Mouse (Mus musculus): ENCODE results near the gene Cygb. TPM values are rescaled to one million over a fixed set of nuclear protein-coding genes. Genes with fewer than 3 reads are reported as not detected.
"Not testable (repeated sequence)": the region's sequence is repeated elsewhere in the genome, so short reads cannot be mapped to it uniquely, and the experiment has no call there.

The Cygb gene
- polyA plus RNA-seq, 1 experiment from 2014 or later, result 35.2 TPM

DNA sequence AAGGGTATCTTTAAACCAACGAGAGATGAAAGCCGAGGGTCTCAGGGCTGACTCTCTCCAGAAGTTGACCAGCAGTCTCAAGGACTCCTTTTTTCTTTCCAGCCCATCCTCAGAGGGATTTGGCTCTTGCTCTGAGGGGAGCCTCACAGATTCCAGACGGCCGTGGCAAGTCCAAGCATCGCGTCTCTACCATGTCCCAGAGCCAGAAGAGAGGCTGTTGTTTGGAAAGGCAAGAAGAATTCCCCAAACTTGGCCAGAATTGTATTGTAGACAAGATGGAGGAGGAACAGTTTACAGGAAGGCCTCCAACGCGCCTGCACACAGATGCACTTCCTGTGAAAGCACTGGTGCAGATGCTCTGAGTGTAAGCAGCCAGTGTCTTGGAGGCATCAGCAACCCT lies 13.8 kb upstream of the Cygb start:
- 79% methylated on average over 8 of the region's 8 CpGs for WGBS

GRCm38 (mm10) chr11:116667012-116667411 lies 12.9 kb upstream of the Cygb start:
- not testable (repeated sequence) for H3K27ac ChIP-seq; H3K27me3 ChIP-seq (ENCODE audit: insufficient read depth, low read length); H3K9me3 ChIP-seq (replicated peaks; ENCODE audit: low read length); DNase-seq (ENCODE audit: low spot score); H3K4me1 ChIP-seq (replicated peaks; ENCODE audit: insufficient read depth, low read length); H3K4me2 ChIP-seq (ENCODE audit: low read length); ATAC-seq (replicated peaks; ENCODE audit: low FRiP score, low read depth); H3K36me3 ChIP-seq (ENCODE audit: insufficient read depth, low read length); H3K4me3 ChIP-seq (replicated peaks; ENCODE audit: low read depth, low read length); H3K9ac ChIP-seq (ENCODE audit: low read depth, low read length)
- WGBS, result 73% methylated on average over 3 of the region's 5 CpGs

More for the DNA sequence above, 13.8 kb upstream of the Cygb start:
- H3K4me1 ChIP-seq (replicated peaks; ENCODE audit: insufficient read depth, low read length), result peaks cover 4% of the 10 kb centered on the region; the same call in 1 of the 2 replicates
- H3K9ac ChIP-seq (ENCODE audit: low read depth, low read length), result no peak overlapping the region
- no peak for ATAC-seq (replicated peaks; ENCODE audit: low FRiP score, low read depth)
- DNase-seq (ENCODE audit: low spot score), result no peak
- no peak overlapping the region for H3K4me3 ChIP-seq (replicated peaks; ENCODE audit: low read depth, low read length)
- TF ChIP-seq CTCF (IDR thresholded peaks at IDR 0.05; ENCODE audit: low read depth), result no peak
- no peaks in the 10 kb centered on the region for H3K27me3 ChIP-seq (ENCODE audit: insufficient read depth, low read length)
- H3K4me2 ChIP-seq (ENCODE audit: low read length), result no peak overlapping the region
- 0 out of 2 replicates have a peak, but pooled peaks cover 1% of the 10 kb centered on the region for H3K36me3 ChIP-seq (ENCODE audit: insufficient read depth, low read length)
- no peaks in the 10 kb centered on the region for H3K9me3 ChIP-seq (replicated peaks; ENCODE audit: low read length)
- no peak overlapping the region for H3K27ac ChIP-seq

GRCm38 (mm10) chr11:116666566-116666965 lies 12.5 kb upstream of the Cygb start:
- H3K4me1 ChIP-seq (replicated peaks; ENCODE audit: insufficient read depth, low read length), result peaks cover 6% of the 10 kb centered on the region; the same call in 1 of the 2 replicates
- no peak for ATAC-seq (replicated peaks; ENCODE audit: low FRiP score, low read depth)
- H3K9ac ChIP-seq (ENCODE audit: low read depth, low read length), result no peak overlapping the region
- 55% methylated on average over 9 of the region's 9 CpGs for WGBS
- no peaks in the 10 kb centered on the region for H3K36me3 ChIP-seq (ENCODE audit: insufficient read depth, low read length)
- H3K27ac ChIP-seq, result no peak overlapping the region
- H3K4me3 ChIP-seq (replicated peaks; ENCODE audit: low read depth, low read length), result no peak overlapping the region
- H3K9me3 ChIP-seq (replicated peaks; ENCODE audit: low read length), result no peaks in the 10 kb centered on the region
- TF ChIP-seq CTCF (IDR thresholded peaks at IDR 0.05; ENCODE audit: low read depth), result no peak
- no peak for DNase-seq (ENCODE audit: low spot score)
- H3K27me3 ChIP-seq (ENCODE audit: insufficient read depth, low read length), result no peaks in the 10 kb centered on the region
- no peak overlapping the region for H3K4me2 ChIP-seq (ENCODE audit: low read length)

DNA sequence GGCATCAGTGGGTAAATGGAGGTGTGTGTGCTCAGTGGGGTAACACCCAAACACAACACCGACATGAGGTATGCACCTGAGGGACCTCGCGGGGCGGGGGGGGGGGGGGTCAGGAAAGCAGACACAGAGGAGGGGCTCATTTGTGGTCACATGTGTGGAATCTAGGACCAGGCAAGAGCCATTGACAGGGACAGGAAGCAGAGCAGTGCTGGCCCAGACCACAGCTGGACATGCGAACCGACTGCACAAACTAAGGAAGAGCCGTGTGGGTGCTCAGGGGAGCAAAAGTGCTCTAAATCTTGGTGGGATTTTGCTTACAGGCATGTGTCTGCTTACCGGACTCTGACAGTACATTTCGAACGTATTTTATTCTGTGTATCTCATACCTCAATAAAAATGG lies 11.2 kb upstream of the Cygb start:
- Histone ChIP-seq H3K9ac (ENCODE audit: low read depth, low read length) (no peak overlapping the region), H3K4me3 (replicated peaks; ENCODE audit: low read depth, low read length) (no peak overlapping the region), H3K36me3 (ENCODE audit: insufficient read depth, low read length) (no peaks in the 10 kb centered on the region), H3K4me1 (replicated peaks; ENCODE audit: insufficient read depth, low read length) (peaks cover 12% of the 10 kb centered on the region; the same call in 1 of the 2 replicates), H3K9me3 (replicated peaks; ENCODE audit: low read length) (no peaks in the 10 kb centered on the region), H3K27ac (no peak overlapping the region), H3K4me2 (ENCODE audit: low read length) (no peak overlapping the region), H3K27me3 (ENCODE audit: insufficient read depth, low read length) (no peaks in the 10 kb centered on the region)
- WGBS, result 72% methylated on average over 10 of the region's 10 CpGs
- TF ChIP-seq CTCF (IDR thresholded peaks at IDR 0.05; ENCODE audit: low read depth), result no peak
- DNase-seq (ENCODE audit: low spot score) (no peak), ATAC-seq (replicated peaks; ENCODE audit: low FRiP score, low read depth) (no peak)

DNA sequence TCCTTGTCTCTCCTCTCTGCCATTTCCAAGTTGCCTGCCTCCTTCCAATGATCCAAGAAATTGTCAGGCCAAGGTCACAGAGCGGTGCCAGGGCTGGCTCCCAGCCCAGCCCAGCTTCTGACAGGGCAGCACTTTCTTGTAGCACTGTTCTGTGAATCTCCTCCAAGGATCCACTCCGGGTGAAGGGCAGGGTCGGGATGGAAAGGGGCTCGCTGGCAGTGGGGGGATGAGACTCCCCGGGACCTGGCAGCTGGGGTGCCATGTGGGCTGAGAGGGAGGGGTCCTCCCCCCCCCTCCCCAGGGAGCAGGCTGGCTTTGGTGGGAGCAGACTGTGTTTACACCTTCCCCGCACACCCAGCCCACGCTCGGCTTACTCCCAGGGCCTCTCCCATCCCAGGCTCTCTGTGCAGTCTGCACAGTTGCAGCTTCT lies 7.8 kb upstream of the Cygb start:
- DNase-seq (ENCODE audit: low spot score), result no peak
- Histone ChIP-seq H3K4me3 (replicated peaks; ENCODE audit: low read depth, low read length) (no peak overlapping the region), H3K9ac (ENCODE audit: low read depth, low read length) (0 out of 2 replicates have a peak overlapping the region, but pooled peaks have one; percentile 31), H3K4me2 (ENCODE audit: low read length) (no peak overlapping the region), H3K9me3 (replicated peaks; ENCODE audit: low read length) (no peaks in the 10 kb centered on the region), H3K27me3 (ENCODE audit: insufficient read depth, low read length) (no peaks in the 10 kb centered on the region), H3K4me1 (replicated peaks; ENCODE audit: insufficient read depth, low read length) (peaks cover 23% of the 10 kb centered on the region), H3K27ac (no peak overlapping the region), H3K36me3 (ENCODE audit: insufficient read depth, low read length) (no peaks in the 10 kb centered on the region)
- no peak for TF ChIP-seq CTCF (IDR thresholded peaks at IDR 0.05; ENCODE audit: low read depth)
- ATAC-seq (replicated peaks; ENCODE audit: low FRiP score, low read depth), result no peak
- 34% methylated on average over 8 of the region's 8 CpGs for WGBS

GRCm38 (mm10) chr11:116661291-116661947 lies 7.3 kb upstream of the Cygb start:
- H3K9me3 ChIP-seq (replicated peaks; ENCODE audit: low read length), result no peaks in the 10 kb centered on the region
- H3K27ac ChIP-seq, result no peak overlapping the region
- DNase-seq (ENCODE audit: low spot score) (peak; percentile 45), ATAC-seq (replicated peaks; ENCODE audit: low FRiP score, low read depth) (peak; percentile 16; the same call in 1 of the 2 replicates)
- 14% methylated on average over 13 of the region's 13 CpGs for WGBS
- H3K36me3 ChIP-seq (ENCODE audit: insufficient read depth, low read length), result no peaks in the 10 kb centered on the region
- H3K27me3 ChIP-seq (ENCODE audit: insufficient read depth, low read length), result no peaks in the 10 kb centered on the region
- H3K4me2 ChIP-seq (ENCODE audit: low read length), result no peak overlapping the region
- H3K9ac ChIP-seq (ENCODE audit: low read depth, low read length), result 0 out of 2 replicates have a peak overlapping the region, but pooled peaks have one; percentile 31
- H3K4me1 ChIP-seq (replicated peaks; ENCODE audit: insufficient read depth, low read length), result peaks cover 23% of the 10 kb centered on the region
- no peak for TF ChIP-seq CTCF (IDR thresholded peaks at IDR 0.05; ENCODE audit: low read depth)
- no peak overlapping the region for H3K4me3 ChIP-seq (replicated peaks; ENCODE audit: low read depth, low read length)
